In genomic region chr4:95082481-95083088, GRCm38 (mm10) we compare ENCODE assay signal across 7 mouse cellular contexts. TPM values are rescaled to one million over a fixed set of nuclear protein-coding genes. Genes with fewer than 3 reads are reported as not detected.
DNase-seq lines count a peak whose midpoint lies in the region; ATAC-seq and TF ChIP-seq lines count a peak whose summit lies in the region.

No protein-coding gene starts in this region.

- 45% methylated on average over 4 of the region's 4 CpGs for WGBS in intestine, embryonic 16.5 days

- no peaks in the 10 kb centered on the region for H3K36me3 ChIP-seq in intestine, embryonic 16.5 days (ENCODE audit: control insufficient read depth, insufficient read depth, low read length)

- POLR2A ChIA-PET in Patski (lab: Charles Lee) = no interaction called here

- DNase-seq in Patski (ENCODE audit: low read depth, low spot score) = no peak
- peak; percentile 35 for DNase-seq in gastrocnemius, postnatal 10 days
- peak; percentile 84 for DNase-seq in lung, postnatal 25 days (ENCODE audit: low spot score)
- DNase-seq in c-Kit-positive CD71-positive TER-119-positive erythroid progenitor cells, embryonic 14.5 days (ENCODE audit: low spot score) = no peak

- in situ Hi-C loops in Patski (cut with MboI; ENCODE audit: low pct_unique_long_range_greater_than_20kb) = no loop called here

- no peak for TF ChIP-seq CTCF in Patski (IDR thresholded peaks at IDR 0.05)

- peak; percentile 65 for ATAC-seq in Patski
- ATAC-seq in intestine, embryonic 16.5 days = peak; percentile 69
- ATAC-seq in monocyte, adult 5-6 weeks (replicated peaks; ENCODE audit: insufficient number of reproducible peaks, low FRiP score, low TSS enrichment, poor library complexity, severe bottlenecking) = no peak

- peak overlapping the region; percentile 79 for H3K27ac ChIP-seq in brown adipose tissue, adult 24 weeks (replicated peaks; ENCODE audit: low read depth, low read length)
- H3K27ac ChIP-seq in intestine, embryonic 16.5 days (ENCODE audit: low read length) = peak overlapping the region; percentile 63; the same call in 1 of the 2 replicates

- CTCF ChIA-PET in Patski (lab: Charles Lee) = no interaction called here

- H3K4me1 ChIP-seq in brown adipose tissue, adult 24 weeks (ENCODE audit: control insufficient read depth, insufficient read depth, insufficient read length, low read length) = peaks cover 18% of the 10 kb centered on the region
- peaks cover 15% of the 10 kb centered on the region for H3K4me1 ChIP-seq in intestine, embryonic 16.5 days (ENCODE audit: control insufficient read depth, insufficient read depth, low read length)

- H3K4me3 ChIP-seq in brown adipose tissue, adult 24 weeks (ENCODE audit: insufficient read depth, low read depth, low read length) = no peak overlapping the region
- no peak overlapping the region for H3K4me3 ChIP-seq in intestine, embryonic 16.5 days (ENCODE audit: low read length)

- no peak overlapping the region for H3K4me2 ChIP-seq in intestine, embryonic 16.5 days (ENCODE audit: low read depth, low read length)

- H3K27me3 ChIP-seq in Patski = no peaks in the 10 kb centered on the region
- H3K27me3 ChIP-seq in intestine, embryonic 16.5 days (replicated peaks; ENCODE audit: control insufficient read depth, insufficient read depth, low read length) = no peaks in the 10 kb centered on the region

- no peak overlapping the region for H3K9ac ChIP-seq in intestine, embryonic 16.5 days (ENCODE audit: low read depth, low read length)

- H3K9me3 ChIP-seq in intestine, embryonic 16.5 days (ENCODE audit: control insufficient read depth, low read length) = no peaks in the 10 kb centered on the region

RNA-seq across cellular contexts. Expression of gene Jun, which starts 30.6 kb away (rescaled TPM):
- polyA plus RNA-seq in Patski (2021) = 122 TPM
- 66.9 and 91.2 TPM in 2 replicates for polyA plus RNA-seq in brown adipose tissue, adult 24 weeks (2012; ENCODE audit: insufficient read depth, insufficient read length, missing spikeins)
- 100 to 1,000 TPM in 1 of 2 experiments, 10 to 100 TPM in 1; 31.5 to 100 TPM for total RNA-seq in gastrocnemius, postnatal 10 days (2021)
- 68.6 and 74.6 TPM in 2 replicates for polyA plus RNA-seq in intestine, embryonic 16.5 days (2015; fragmentation: Nextera tagmentation; extraction: Ambion mirVana)
- total RNA-seq in monocyte, adult 5-6 weeks (2017) = 141 to 642 TPM (median 148 TPM) in 3 replicates

Comparison
In these comparisons a context has a peak if more than half of its experiments do, and no peak if none do; other contexts are left out.
1. DNase-seq: peak in gastrocnemius, postnatal 10 days (single experiment) and lung, postnatal 25 days (single experiment); none in Patski (single experiment) and c-Kit-positive CD71-positive TER-119-positive erythroid progenitor cells, embryonic 14.5 days (single experiment).